Mouse (Mus musculus): ENCODE results near the gene Plekhj1.
A peak's percentile ranks its signal among the peaks of the same experiment; 100 is the strongest.
"Not testable (repeated sequence)": the region's sequence is repeated elsewhere in the genome, so short reads cannot be mapped to it uniquely, and the experiment has no call there.

Plekhj1 gene

GRCm38 (mm10) chr10:80798150-80799006 lies at the start of gene Plekhj1, which contains the start of gene Sf3a2:
Gene Plekhj1, minus strand, starts transcription at chr10:80798626.
Gene Sf3a2, plus strand, starts transcription at chr10:80798198.
- DNase-seq (ENCODE audit: inconsistent ontology term): peak; percentile 97

GRCm38 (mm10) chr10:80845732-80846131 lies 47.3 kb upstream of the Plekhj1 start:
- DNase-seq (ENCODE audit: inconsistent ontology term): no peak

- no peak for DNase-seq (ENCODE audit: inconsistent ontology term)
Observed at GRCm38 (mm10) chr10:80845055-80845693, 46.7 kb upstream of the Plekhj1 start.

GRCm38 (mm10) chr10:80843931-80844547 lies 45.6 kb upstream of the Plekhj1 start, which contains the start of gene Lingo3:
Gene Lingo3, minus strand, starts transcription at chr10:80844039.
- DNase-seq (ENCODE audit: inconsistent ontology term): peak; percentile 38

GRCm38 (mm10) chr10:80843087-80843930 lies 44.9 kb upstream of the Plekhj1 start:
- no peak for DNase-seq (ENCODE audit: inconsistent ontology term)

- no peak for DNase-seq (ENCODE audit: inconsistent ontology term)
Observed at GRCm38 (mm10) chr10:80842334-80842733, 43.9 kb upstream of the Plekhj1 start.

- DNase-seq (ENCODE audit: inconsistent ontology term): no peak
Observed at GRCm38 (mm10) chr10:80841685-80842084, 43.3 kb upstream of the Plekhj1 start.

- DNase-seq (ENCODE audit: inconsistent ontology term): no peak
Observed at GRCm38 (mm10) chr10:80839848-80840247, 41.4 kb upstream of the Plekhj1 start.

GRCm38 (mm10) chr10:80838346-80838912 lies 40.0 kb upstream of the Plekhj1 start:
- DNase-seq (ENCODE audit: inconsistent ontology term): peak; percentile 57

GRCm38 (mm10) chr10:80837827-80838226 lies 39.4 kb upstream of the Plekhj1 start:
- DNase-seq (ENCODE audit: inconsistent ontology term): peak; percentile 65

- DNase-seq (ENCODE audit: inconsistent ontology term): no peak
Observed at GRCm38 (mm10) chr10:80836949-80837379, 38.5 kb upstream of the Plekhj1 start.

GRCm38 (mm10) chr10:80835617-80836016 lies 37.2 kb upstream of the Plekhj1 start:
- DNase-seq (ENCODE audit: inconsistent ontology term): no peak

GRCm38 (mm10) chr10:80832818-80833217 lies 34.4 kb upstream of the Plekhj1 start:
- no peak for DNase-seq (ENCODE audit: inconsistent ontology term)

GRCm38 (mm10) chr10:80831136-80831535 lies 32.7 kb upstream of the Plekhj1 start:
- DNase-seq (ENCODE audit: inconsistent ontology term): no peak

- no peak for DNase-seq (ENCODE audit: inconsistent ontology term)
Observed at GRCm38 (mm10) chr10:80829359-80830278, 31.2 kb upstream of the Plekhj1 start.

GRCm38 (mm10) chr10:80828587-80828986 lies 30.2 kb upstream of the Plekhj1 start:
- DNase-seq (ENCODE audit: inconsistent ontology term): not testable (repeated sequence)

GRCm38 (mm10) chr10:80827870-80828420 lies 29.5 kb upstream of the Plekhj1 start:
- no peak for DNase-seq (ENCODE audit: inconsistent ontology term)

- DNase-seq (ENCODE audit: inconsistent ontology term): no peak
Observed at GRCm38 (mm10) chr10:80827063-80827869, 28.8 kb upstream of the Plekhj1 start.
